Mouse (Mus musculus): Measurements from ENCODE around the gene Gdf7. TPM values are rescaled to one million over a fixed set of nuclear protein-coding genes. Genes with fewer than 3 reads are reported as not detected.

Gene Gdf7
- polyA plus RNA-seq, 1 experiment from 2014 or later: not detected

- H3K27me3 ChIP-seq (replicated peaks; ENCODE audit: insufficient read depth, low read length): peaks cover 4% of the 10 kb centered on the region; the same call in 1 of the 2 replicates
- under 1% methylated on average over 34 of the region's 38 CpGs for WGBS
Observed at GRCm38 (mm10) chr12:8313270-8313771, 11.6 kb upstream of the Gdf7 start, which contains the start of gene Hs1bp3. Gene Hs1bp3 (plus strand): TSS chr12:8313432.

GRCm38 (mm10) chr12:8312266-8312665, 10.5 kb upstream of the Gdf7 start:
- Histone ChIP-seq H3K27ac (ENCODE audit: low read length) (no peak overlapping the region), H3K27me3 (replicated peaks; ENCODE audit: insufficient read depth, low read length) (peaks cover 4% of the 10 kb centered on the region; the same call in 1 of the 2 replicates)

More at GRCm38 (mm10) chr12:8313270-8313771, 11.6 kb upstream of the Gdf7 start, which contains the start of gene Hs1bp3:
- Histone ChIP-seq H3K4me3 (ENCODE audit: low read depth, low read length) (peak within 1 kb of the TSS; percentile 61), H3K27ac (ENCODE audit: low read length) (no peak within 1 kb of the TSS), H3K9ac (replicated peaks; ENCODE audit: low read depth) (peak within 1 kb of the TSS; percentile 47), H3K9me3 (ENCODE audit: low read length) (no peaks in the 10 kb centered on the region), H3K4me2 (replicated peaks; ENCODE audit: low read depth, low read length) (peak within 1 kb of the TSS; percentile 91), H3K4me1 (ENCODE audit: insufficient read depth, low read depth, low read length) (0 out of 2 replicates have a peak, but pooled peaks cover 2% of the 10 kb centered on the region), H3K36me3 (ENCODE audit: insufficient read depth, low read length) (no peaks in the 10 kb centered on the region)
- ATAC-seq (peak; percentile 94), DNase-seq (ENCODE audit: low spot score) (peak; percentile 91)
- TF ChIP-seq EP300 (IDR thresholded peaks at IDR 0.05): no peak
- TF ChIP-seq CTCF (IDR thresholded peaks at IDR 0.05): peak; percentile 98

GRCm38 (mm10) chr12:8310992-8311391, 9.2 kb upstream of the Gdf7 start:
- H3K4me2 ChIP-seq (replicated peaks; ENCODE audit: low read depth, low read length): no peak overlapping the region
- DNase-seq (ENCODE audit: low spot score) (no peak), ATAC-seq (no peak)
- no peaks in the 10 kb centered on the region for H3K36me3 ChIP-seq (ENCODE audit: insufficient read depth, low read length)
- 0 out of 2 replicates have a peak, but pooled peaks cover 2% of the 10 kb centered on the region for H3K4me1 ChIP-seq (ENCODE audit: insufficient read depth, low read depth, low read length)
- H3K27ac ChIP-seq (ENCODE audit: low read length): no peak overlapping the region
- peaks cover 8% of the 10 kb centered on the region for H3K27me3 ChIP-seq (replicated peaks; ENCODE audit: insufficient read depth, low read length)
- H3K4me3 ChIP-seq (ENCODE audit: low read depth, low read length): no peak overlapping the region
- no peak for TF ChIP-seq EP300 (IDR thresholded peaks at IDR 0.05)
- no peak for TF ChIP-seq CTCF (IDR thresholded peaks at IDR 0.05)
- H3K9ac ChIP-seq (replicated peaks; ENCODE audit: low read depth): no peak overlapping the region
- WGBS: 52% methylated on average over 17 of the region's 17 CpGs
- H3K9me3 ChIP-seq (ENCODE audit: low read length): no peaks in the 10 kb centered on the region

More at GRCm38 (mm10) chr12:8312266-8312665, 10.5 kb upstream of the Gdf7 start:
- Histone ChIP-seq H3K4me2 (replicated peaks; ENCODE audit: low read depth, low read length) (no peak overlapping the region), H3K4me3 (ENCODE audit: low read depth, low read length) (no peak overlapping the region), H3K9ac (replicated peaks; ENCODE audit: low read depth) (no peak overlapping the region), H3K9me3 (ENCODE audit: low read length) (no peaks in the 10 kb centered on the region), H3K4me1 (ENCODE audit: insufficient read depth, low read depth, low read length) (0 out of 2 replicates have a peak, but pooled peaks cover 2% of the 10 kb centered on the region), H3K36me3 (ENCODE audit: insufficient read depth, low read length) (no peaks in the 10 kb centered on the region)
- 80% methylated on average over 4 of the region's 4 CpGs for WGBS
- TF ChIP-seq EP300 (IDR thresholded peaks at IDR 0.05) (no peak), CTCF (IDR thresholded peaks at IDR 0.05) (no peak)
- ATAC-seq (no peak), DNase-seq (ENCODE audit: low spot score) (no peak)

- peaks cover 33% of the 10 kb centered on the region for H3K27me3 ChIP-seq (replicated peaks; ENCODE audit: insufficient read depth, low read length)
- no peak for TF ChIP-seq EP300 (IDR thresholded peaks at IDR 0.05)
- no peak for TF ChIP-seq CTCF (IDR thresholded peaks at IDR 0.05)
- H3K9ac ChIP-seq (replicated peaks; ENCODE audit: low read depth): no peak overlapping the region
- 64% methylated on average over 1 of the region's 1 CpGs for WGBS
- ATAC-seq (peak; percentile 54), DNase-seq (ENCODE audit: low spot score) (peak; percentile 43)
- no peak overlapping the region for H3K4me2 ChIP-seq (replicated peaks; ENCODE audit: low read depth, low read length)
- H3K9me3 ChIP-seq (ENCODE audit: low read length): no peaks in the 10 kb centered on the region
- no peak overlapping the region for H3K27ac ChIP-seq (ENCODE audit: low read length)
- H3K4me3 ChIP-seq (ENCODE audit: low read depth, low read length): no peak overlapping the region
- no peaks in the 10 kb centered on the region for H3K4me1 ChIP-seq (ENCODE audit: insufficient read depth, low read depth, low read length)
- no peaks in the 10 kb centered on the region for H3K36me3 ChIP-seq (ENCODE audit: insufficient read depth, low read length)
Observed at GRCm38 (mm10) chr12:8306910-8307309, 5.2 kb upstream of the Gdf7 start.

- TF ChIP-seq EP300 (IDR thresholded peaks at IDR 0.05): no peak
- TF ChIP-seq CTCF (IDR thresholded peaks at IDR 0.05): peak; percentile 95
- no peaks in the 10 kb centered on the region for H3K36me3 ChIP-seq (ENCODE audit: insufficient read depth, low read length)
- H3K4me3 ChIP-seq (ENCODE audit: low read depth, low read length): no peak overlapping the region
- ATAC-seq (peak; percentile 58), DNase-seq (ENCODE audit: low spot score) (peak; percentile 78)
- H3K4me2 ChIP-seq (replicated peaks; ENCODE audit: low read depth, low read length): no peak overlapping the region
- H3K27ac ChIP-seq (ENCODE audit: low read length): no peak overlapping the region
- peaks cover 38% of the 10 kb centered on the region for H3K27me3 ChIP-seq (replicated peaks; ENCODE audit: insufficient read depth, low read length)
- H3K9me3 ChIP-seq (ENCODE audit: low read length): no peaks in the 10 kb centered on the region
- no peak overlapping the region for H3K9ac ChIP-seq (replicated peaks; ENCODE audit: low read depth)
- 5% methylated on average over 5 of the region's 5 CpGs for WGBS
- no peaks in the 10 kb centered on the region for H3K4me1 ChIP-seq (ENCODE audit: insufficient read depth, low read depth, low read length)
Observed at GRCm38 (mm10) chr12:8306432-8306831, 4.7 kb upstream of the Gdf7 start.

GRCm38 (mm10) chr12:8305258-8305657, 3.5 kb upstream of the Gdf7 start:
- Histone ChIP-seq H3K9me3 (ENCODE audit: low read length) (no peaks in the 10 kb centered on the region), H3K4me1 (ENCODE audit: insufficient read depth, low read depth, low read length) (peaks cover 3% of the 10 kb centered on the region; the same call in 1 of the 2 replicates), H3K27me3 (replicated peaks; ENCODE audit: insufficient read depth, low read length) (peaks cover 46% of the 10 kb centered on the region), H3K36me3 (ENCODE audit: insufficient read depth, low read length) (no peaks in the 10 kb centered on the region), H3K9ac (replicated peaks; ENCODE audit: low read depth) (no peak overlapping the region), H3K27ac (ENCODE audit: low read length) (no peak overlapping the region), H3K4me2 (replicated peaks; ENCODE audit: low read depth, low read length) (no peak overlapping the region), H3K4me3 (ENCODE audit: low read depth, low read length) (no peak overlapping the region)
- no peak for DNase-seq (ENCODE audit: low spot score)
- TF ChIP-seq EP300 (IDR thresholded peaks at IDR 0.05) (no peak), CTCF (IDR thresholded peaks at IDR 0.05) (no peak)
- 39% methylated on average over 2 of the region's 2 CpGs for WGBS
- no peak for ATAC-seq

Data from lung, postnatal 0 days (tissue).